Mouse (Mus musculus): ENCODE measurements at regions not wholly inside any gene's neighbourhood (a gene's known extent, or its start where the extent isn't known, plus 50 kb on each side); places are given as distances from the start of the nearest gene placed in this dataset.
A peak's percentile ranks its signal among the peaks of the same experiment; 100 is the strongest.

GRCm38 (mm10) chr11:31784332-31784901 is 87.6 kb upstream of the Cpeb4 start:
- DNase-seq (ENCODE audit: low spot score): no peak

- no peak for DNase-seq (ENCODE audit: low spot score)
Measured at GRCm38 (mm10) chr11:31785160-31785559, 86.9 kb upstream of the Cpeb4 start.

- DNase-seq (ENCODE audit: low spot score): no peak
Measured at GRCm38 (mm10) chr11:31787376-31787775, 84.6 kb upstream of the Cpeb4 start.

GRCm38 (mm10) chr11:31787917-31788703 is 83.9 kb upstream of the Cpeb4 start:
- DNase-seq (ENCODE audit: low spot score): no peak

- DNase-seq (ENCODE audit: low spot score): no peak
Measured at GRCm38 (mm10) chr11:31789967-31790366, 82.0 kb upstream of the Cpeb4 start.

GRCm38 (mm10) chr11:31791264-31791663 is 80.7 kb upstream of the Cpeb4 start:
- no peak for DNase-seq (ENCODE audit: low spot score)

GRCm38 (mm10) chr11:31795084-31795483 is 76.9 kb upstream of the Cpeb4 start:
- DNase-seq (ENCODE audit: low spot score): no peak

GRCm38 (mm10) chr11:31796245-31796644 is 75.8 kb upstream of the Cpeb4 start:
- no peak for DNase-seq (ENCODE audit: low spot score)

GRCm38 (mm10) chr11:31801575-31801974 is 70.4 kb upstream of the Cpeb4 start:
- no peak for DNase-seq (ENCODE audit: low spot score)

GRCm38 (mm10) chr11:31803319-31803891 is 68.6 kb upstream of the Cpeb4 start:
- DNase-seq (ENCODE audit: low spot score): peak; percentile 51

GRCm38 (mm10) chr11:31804518-31804917 is 67.5 kb upstream of the Cpeb4 start:
- no peak for DNase-seq (ENCODE audit: low spot score)

GRCm38 (mm10) chr11:31807461-31808215 is 64.4 kb upstream of the Cpeb4 start:
- DNase-seq (ENCODE audit: low spot score): peak; percentile 38

GRCm38 (mm10) chr11:31808216-31808838 is 63.7 kb upstream of the Cpeb4 start:
- no peak for DNase-seq (ENCODE audit: low spot score)

GRCm38 (mm10) chr11:31810011-31810786 is 61.8 kb upstream of the Cpeb4 start:
- no peak for DNase-seq (ENCODE audit: low spot score)

GRCm38 (mm10) chr11:31812215-31812614 is 59.8 kb upstream of the Cpeb4 start:
- peak; percentile 70 for DNase-seq (ENCODE audit: low spot score)

- peak; percentile 34 for DNase-seq (ENCODE audit: low spot score)
Measured at GRCm38 (mm10) chr11:31814616-31815015, 57.4 kb upstream of the Cpeb4 start.

- DNase-seq (ENCODE audit: low spot score): no peak
Measured at GRCm38 (mm10) chr11:31815855-31816488, 56.0 kb upstream of the Cpeb4 start.

GRCm38 (mm10) chr11:31818032-31818431 is 54.0 kb upstream of the Cpeb4 start:
- no peak for DNase-seq (ENCODE audit: low spot score)

- DNase-seq (ENCODE audit: low spot score): no peak
Measured at GRCm38 (mm10) chr11:31819964-31820363, 52.0 kb upstream of the Cpeb4 start.

GRCm38 (mm10) chr11:31821479-31822411 is 50.3 kb upstream of the Cpeb4 start:
- DNase-seq (ENCODE audit: low spot score): no peak

Measured in spleen, adult 12 weeks (tissue).